Mouse (Mus musculus): ENCODE results near the gene Cby3. TPM values are rescaled to one million over a fixed set of nuclear protein-coding genes. Genes with fewer than 3 reads are reported as not detected.

Gene Cby3
- total RNA-seq, 2 experiments from 2014 or later, result not detected

GRCm38 (mm10) chr11:50388217-50388929 is 34.1 kb downstream of the Cby3 start:
- no peak for DNase-seq (ENCODE audit: low spot score in 2 of 2)

- DNase-seq (ENCODE audit: low spot score in 2 of 2), result no peak
These were observed 34.7 kb downstream of the Cby3 start for GRCm38 (mm10) chr11:50389011-50389410.

GRCm38 (mm10) chr11:50389616-50390015 is 35.4 kb downstream of the Cby3 start:
- DNase-seq (ENCODE audit: low spot score in 2 of 2), result no peak

- DNase-seq (ENCODE audit: low spot score in 2 of 2), result no peak
These were observed 37.2 kb downstream of the Cby3 start for GRCm38 (mm10) chr11:50391272-50391960.

GRCm38 (mm10) chr11:50393306-50393705 is 39.0 kb downstream of the Cby3 start:
- no peak for DNase-seq (ENCODE audit: low spot score in 2 of 2)

- DNase-seq (ENCODE audit: low spot score in 2 of 2), result no peak
These were observed 40.5 kb downstream of the Cby3 start for GRCm38 (mm10) chr11:50394731-50395130.

- no peak for DNase-seq (ENCODE audit: low spot score in 2 of 2)
These were observed 42.6 kb downstream of the Cby3 start for GRCm38 (mm10) chr11:50396766-50397307.

GRCm38 (mm10) chr11:50397316-50397715 is 43.1 kb downstream of the Cby3 start:
- no peak for DNase-seq (ENCODE audit: low spot score in 2 of 2)

- DNase-seq (ENCODE audit: low spot score in 2 of 2), result no peak
These were observed 44.5 kb downstream of the Cby3 start for GRCm38 (mm10) chr11:50398803-50399202.

GRCm38 (mm10) chr11:50402481-50402880 is 48.2 kb downstream of the Cby3 start:
- DNase-seq (ENCODE audit: low spot score in 2 of 2), result no peak

GRCm38 (mm10) chr11:50403367-50404014 is 49.2 kb downstream of the Cby3 start:
- no peak for DNase-seq (ENCODE audit: low spot score in 2 of 2)

GRCm38 (mm10) chr11:50407235-50407634 is 53.0 kb downstream of the Cby3 start:
- DNase-seq (ENCODE audit: low spot score in 2 of 2), result no peak

Small RNAs within 50 kb of the gene (microRNA-seq; reads per million reads assigned to microRNA genes)
- gene Mir804, result 0 reads per million in 2 experiments

Other genes with a start within 250 kb of the Cby3 start
- 100 to 1,000 TPM; 104 to 105 TPM for gene Tbc1d9b, start 223.1 kb upstream of the Cby3 start, total RNA-seq (2021)
- gene Mrnip, start 180.0 kb upstream of the Cby3 start, total RNA-seq (2021), result 10 to 100 TPM; 15.3 to 17.7 TPM
- gene Sqstm1, start 143.6 kb upstream of the Cby3 start, total RNA-seq (2021), result 100 to 1,000 TPM; 343 to 377 TPM
- gene Mgat4b, start 143.6 kb upstream of the Cby3 start, total RNA-seq (2021), result 100 to 1,000 TPM; 166 to 175 TPM
- gene Ltc4s, start 115.8 kb upstream of the Cby3 start, total RNA-seq (2021), result 10 to 100 TPM; 13.1 to 13.8 TPM
- gene Maml1, start 62.2 kb upstream of the Cby3 start, total RNA-seq (2021), result 10 to 100 TPM in 1 of 2 experiments, 1 to 10 TPM in 1; 9.6 to 10.5 TPM
- gene Canx, start 28.8 kb upstream of the Cby3 start, total RNA-seq (2021), result 100 to 1,000 TPM; 424 to 458 TPM
- gene Hnrnph1, start 22.5 kb downstream of the Cby3 start, total RNA-seq (2021), result 100 to 1,000 TPM; 235 to 246 TPM
- gene Rufy1, start 76.7 kb downstream of the Cby3 start, total RNA-seq (2021), result 10 to 100 TPM; 22.8 to 24.4 TPM
- 1 to 10 TPM; 6.3 to 8.3 TPM for gene Adamts2, start 247.6 kb downstream of the Cby3 start, total RNA-seq (2021)